In the genomic region with DNA sequence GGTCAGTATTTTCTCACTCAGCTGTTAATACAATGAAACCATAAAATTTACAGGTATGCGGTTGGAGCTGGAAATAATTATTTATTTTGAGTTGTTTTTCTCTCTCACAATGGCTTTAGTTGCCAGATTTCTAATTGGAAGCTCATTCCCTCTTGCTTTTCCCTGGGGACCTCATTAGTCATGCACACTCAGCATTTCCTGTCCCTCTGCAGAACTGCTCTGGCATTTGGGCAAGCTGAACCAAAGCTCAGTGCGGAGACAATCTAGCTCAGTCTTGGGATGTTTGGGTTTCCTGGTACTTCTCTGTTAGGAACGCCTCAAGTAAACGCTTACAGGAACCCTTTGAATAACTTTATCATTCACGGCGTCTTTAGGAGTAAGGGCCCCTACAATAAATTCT, we compare ENCODE assay signal across 17 mouse cellular contexts.
DNase-seq lines count a peak whose midpoint lies in the region; ATAC-seq lines count a peak whose summit lies in the region.
"Had no signal": no experiment of that assay in that cellular context is flagged by ENCODE, and none has a peak within 500 bp of the region (broad histone marks: within the 10 kb centered on the region; RNA-seq: fewer than 3 reads in every experiment).

No protein-coding gene starts in this region.

- intact Hi-C loops in heart, postnatal 36 days (cut with DNase I), result loop anchor here (2.0 kb wide), 1 partner anchor 77 kb away; a partner anchor contains a TSS

- ATAC-seq in limb, embryonic 11.5 days (ENCODE audit: insufficient number of reproducible peaks, low FRiP score, low TSS enrichment, low read depth), result no peak; the same call in 1 of the 2 replicates

- 0 out of 2 replicates have a peak overlapping the region, but pooled peaks have one; percentile 2 for H3K27ac ChIP-seq in limb, embryonic 11.5 days (replicated peaks; ENCODE audit: low read depth, low read length)
- H3K27ac ChIP-seq in limb, embryonic 10.5 days, result no peak overlapping the region
- H3K27ac ChIP-seq: embryonic facial prominence, embryonic 13.5 days; forebrain, embryonic 12.5 days; hindbrain, embryonic 15.5 days; midbrain, embryonic 10.5 days; stomach, embryonic 15.5 days had no signal

- no peaks in the 10 kb centered on the region for H3K27me3 ChIP-seq in limb, embryonic 11.5 days (ENCODE audit: control insufficient read depth, insufficient read depth, low read length)
- H3K27me3 ChIP-seq in limb, embryonic 10.5 days (ENCODE audit: low read depth, poor library complexity, severe bottlenecking), result no peaks in the 10 kb centered on the region
- H3K27me3 ChIP-seq: CH12.LX; embryonic facial prominence, embryonic 13.5 days; forebrain, embryonic 12.5 days; heart, embryonic 12.5 days; hindbrain, embryonic 15.5 days; stomach, embryonic 15.5 days had no signal

- no peak overlapping the region for H3K9ac ChIP-seq in limb, embryonic 11.5 days (ENCODE audit: low read length)
- H3K9ac ChIP-seq: embryonic facial prominence, embryonic 13.5 days; forebrain, embryonic 12.5 days; heart, embryonic 12.5 days; hindbrain, embryonic 15.5 days; stomach, embryonic 15.5 days had no signal

- H3K36me3 ChIP-seq in limb, embryonic 11.5 days (ENCODE audit: control insufficient read depth, insufficient read depth, low read length), result no peaks in the 10 kb centered on the region
- H3K36me3 ChIP-seq in limb, embryonic 10.5 days, result no peaks in the 10 kb centered on the region
- H3K36me3 ChIP-seq: forebrain, embryonic 12.5 days; midbrain, embryonic 10.5 days had no signal

- 55% methylated on average over 6 of the region's 6 CpGs for WGBS in limb, embryonic 11.5 days
- WGBS in limb, embryonic 10.5 days, result 75% methylated on average over 6 of the region's 6 CpGs

- DNase-seq in heart, postnatal 4 days, result peak; percentile 17
- DNase-seq in heart, postnatal 36 days, result no peak
- DNase-seq in limb, embryonic 11.5 days (ENCODE audit: low spot score), result no peak
- no peak for DNase-seq in limb, embryonic 10.5 days (ENCODE audit: low spot score)
- peak; percentile 21 for DNase-seq in embryo, embryonic 11 days
- no peak for DNase-seq in right cerebral cortex, adult 2 months (ENCODE audit: low spot score in 2 of 2)
- DNase-seq in cerebellum, adult 8-10 months, result no peak
- DNase-seq: cerebellum, adult 11-12 months; gastrocnemius, postnatal 14 days; thymus, postnatal 36 days had no signal

- no peaks in the 10 kb centered on the region for H3K9me3 ChIP-seq in limb, embryonic 11.5 days (ENCODE audit: control insufficient read depth, low read length)
- no peaks in the 10 kb centered on the region for H3K9me3 ChIP-seq in limb, embryonic 10.5 days (replicated peaks)
- H3K9me3 ChIP-seq: stomach, embryonic 15.5 days had no signal

- no peaks in the 10 kb centered on the region for H3K4me1 ChIP-seq in limb, embryonic 11.5 days (ENCODE audit: control insufficient read depth, insufficient read depth, low read length)
- H3K4me1 ChIP-seq in limb, embryonic 10.5 days, result peaks cover 4% of the 10 kb centered on the region; the same call in 1 of the 2 replicates
- H3K4me1 ChIP-seq: forebrain, embryonic 12.5 days; heart, embryonic 12.5 days; hindbrain, embryonic 15.5 days; midbrain, embryonic 10.5 days; stomach, embryonic 15.5 days had no signal

- no peak overlapping the region for H3K4me2 ChIP-seq in limb, embryonic 11.5 days (ENCODE audit: low read depth, severe bottlenecking)
- H3K4me2 ChIP-seq: embryonic facial prominence, embryonic 13.5 days; forebrain, embryonic 12.5 days; heart, embryonic 12.5 days; hindbrain, embryonic 15.5 days; stomach, embryonic 15.5 days had no signal

- no peak overlapping the region for H3K4me3 ChIP-seq in limb, embryonic 11.5 days (ENCODE audit: low read depth, low read length)
- no peak overlapping the region for H3K4me3 ChIP-seq in limb, embryonic 10.5 days
- H3K4me3 ChIP-seq: embryonic facial prominence, embryonic 13.5 days; forebrain, embryonic 12.5 days; heart, embryonic 12.5 days; hindbrain, embryonic 15.5 days; midbrain, embryonic 10.5 days; stomach, embryonic 15.5 days had no signal

Comparison
In these comparisons a context has a peak if more than half of its experiments do, and no peak if none do; other contexts are left out.
1. DNase-seq: peak in heart, postnatal 4 days (single experiment) and embryo, embryonic 11 days (single experiment); none in heart, postnatal 36 days (0 of 2), limb, embryonic 11.5 days (single experiment), limb, embryonic 10.5 days (single experiment), right cerebral cortex, adult 2 months (0 of 2) and cerebellum, adult 8-10 months (single experiment).